Mouse (Mus musculus) stomach, embryonic 15.5 days (tissue): ENCODE measurements around the gene Chm. TPM values are rescaled to one million over a fixed set of nuclear protein-coding genes. Genes with fewer than 3 reads are reported as not detected.
A peak's percentile ranks its signal among the peaks of the same experiment; 100 is the strongest.

ENCODE experiments used
- microRNA counts: library from miRNA; unstranded; fragments of <30 nt; microRNA quantifications from one replicate; lab custom pipeline; 2016
- microRNA-seq: library from miRNA; unstranded; fragments of <30 nt; microRNA quantifications from one replicate; pipeline ENCODE4, GENCODE M21; 2016
- polyA plus RNA-seq: library from polyadenylated mRNA; unstranded; fragments of >200 nt; fragmentation: Nextera tagmentation; extraction: Ambion mirVana; gene quantifications from 2 replicates; pipeline ENCODE4 v1.2.1, GENCODE M21; 2015

The Chm gene
- polyA plus RNA-seq, 1 experiment from 2014 or later: 10.4 TPM

MicroRNAs encoded within 50 kb of the gene (microRNA counts, 519-probe panel; counts per million panel counts)
- 2,417 counts per million, percentile 51 among the panel's probes with 10 or more counts for microRNA mmu-miR-361 (lab: Ali Mortazavi, UCI)

Small RNA genes within 50 kb of the gene (microRNA-seq; reads per million reads assigned to microRNA genes)
- gene Mir361: 2,886 reads per million, percentile 85 among the genes with 10 or more reads in this experiment

Other genes starting within 250 kb of the Chm start
- gene Dach2, start 112.0 kb upstream of the Chm start, polyA plus RNA-seq: 2.4 and 3.8 TPM in 2 replicates